Mouse (Mus musculus) testis, postnatal 10 days (tissue): ENCODE data around the gene Zfp53.

ENCODE experiments used
- DNase-seq: peaks from one replicate; pipeline ENCODE4 v3.0.0; 2021; ENCODE audit warnings: low spot score

Zfp53 gene

DNA sequence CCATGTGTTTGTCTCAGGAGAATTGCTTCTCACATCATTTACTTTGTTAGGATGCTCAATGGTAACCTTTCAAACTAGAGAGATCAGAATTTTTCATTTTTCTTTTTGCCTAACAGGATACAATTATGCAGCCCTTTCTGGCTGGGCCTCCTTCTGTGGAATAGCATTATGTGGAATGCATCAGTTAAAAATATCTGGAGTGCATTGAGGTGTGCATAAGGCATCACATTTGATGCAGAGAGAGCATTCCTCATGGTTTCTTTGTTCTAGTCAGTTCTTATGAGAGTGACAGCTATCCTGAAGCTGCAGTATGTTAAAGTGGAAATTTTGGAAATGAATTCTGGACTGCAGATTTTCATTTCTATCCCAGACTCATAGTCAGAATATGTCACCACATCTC lies 37.5 kb downstream of the Zfp53 start:
- DNase-seq: no peak

DNA sequence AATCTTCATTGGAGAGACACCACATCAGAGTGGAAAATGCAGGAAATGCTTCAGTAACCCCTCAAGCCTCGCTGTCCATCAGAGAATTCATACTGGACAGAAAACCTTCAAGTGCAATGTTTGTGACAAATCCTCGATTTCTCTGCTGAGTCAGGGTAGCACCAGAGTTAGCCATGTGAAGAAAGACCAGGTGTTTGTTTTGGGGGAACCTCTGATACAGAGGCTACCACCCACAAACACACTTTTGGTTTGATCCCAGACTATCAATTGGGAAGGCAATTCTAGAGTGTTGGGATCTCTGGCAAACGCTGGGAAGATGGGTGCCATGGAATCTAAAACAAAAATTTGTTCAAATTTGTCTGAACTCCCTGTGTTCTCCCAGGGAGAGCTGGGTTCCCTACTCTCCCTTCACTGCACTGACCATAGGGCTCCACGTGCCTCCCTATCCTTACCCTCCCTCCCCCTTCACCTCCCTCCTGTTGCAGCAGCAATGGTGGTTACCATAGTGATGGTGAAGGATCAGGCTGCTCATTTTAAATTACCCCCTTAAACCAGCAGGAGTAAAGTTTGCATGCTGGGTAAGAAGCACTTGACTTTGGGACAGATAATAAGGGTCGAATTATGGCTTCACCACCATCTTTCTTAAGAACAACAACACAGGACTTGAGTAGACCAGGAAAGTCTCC lies 42.0 kb downstream of the Zfp53 start:
- DNase-seq: no peak

DNA sequence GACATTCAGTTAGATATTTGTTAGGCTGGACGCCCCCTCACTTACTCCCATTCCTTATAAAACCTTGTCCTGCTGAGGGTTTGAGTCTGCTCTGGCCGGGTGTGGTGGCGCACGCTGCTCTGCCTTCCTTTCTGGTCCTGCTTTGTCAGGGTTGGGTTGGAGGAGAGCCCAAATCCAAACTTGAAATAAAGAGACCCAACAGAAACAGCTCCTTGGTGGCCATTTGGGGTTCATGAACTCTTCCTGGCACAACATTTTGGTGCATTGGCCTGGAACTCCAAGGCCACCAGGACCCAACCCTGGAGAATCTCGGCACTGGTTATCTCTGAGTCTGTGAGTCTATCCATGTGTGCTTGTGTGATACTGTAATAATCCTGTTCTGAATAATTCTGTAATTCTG lies 42.8 kb downstream of the Zfp53 start:
- DNase-seq: peak; percentile 52

DNA sequence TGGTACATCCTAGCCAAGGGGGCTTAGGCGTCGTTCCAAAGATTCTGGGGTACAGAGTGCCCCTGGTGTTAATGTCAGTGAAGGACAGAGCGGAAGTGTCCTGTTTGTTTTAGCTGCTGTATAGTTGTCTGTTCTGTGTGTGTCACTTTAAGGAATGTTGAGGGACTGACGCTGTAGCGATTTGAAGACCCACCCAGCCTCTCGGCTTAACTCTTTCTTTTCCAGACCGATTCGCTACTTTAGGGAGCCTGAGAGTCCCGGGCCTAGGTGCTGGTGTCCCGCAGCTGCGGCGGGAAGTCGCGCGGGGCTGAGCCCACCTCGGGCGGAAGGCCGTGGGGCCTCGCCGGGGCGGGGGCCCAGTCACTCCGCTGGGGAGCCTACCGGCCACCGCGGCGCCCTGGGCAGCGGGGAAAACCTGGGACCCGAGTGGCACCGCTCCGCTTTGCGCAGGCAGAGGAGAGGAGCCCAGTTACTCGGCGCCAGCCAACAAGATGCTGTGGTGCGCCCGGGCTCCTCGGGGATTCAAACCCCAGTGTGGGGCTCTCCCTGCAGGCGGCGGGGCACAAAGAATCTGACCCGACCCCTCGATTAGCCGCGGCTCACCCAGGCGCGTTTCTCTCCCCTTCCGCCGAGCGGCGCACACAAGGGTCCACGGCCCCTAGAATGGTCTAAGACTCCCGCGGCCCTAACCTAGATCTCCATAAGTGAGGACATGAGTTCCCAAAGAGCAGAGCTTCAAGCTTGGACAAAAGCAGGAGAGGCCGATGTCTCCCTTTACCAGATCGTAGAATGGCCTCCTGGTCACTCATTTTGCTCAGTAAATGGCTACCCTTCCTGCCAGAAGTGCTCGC lies 43.5 kb downstream of the Zfp53 start:
- DNase-seq: peak; percentile 81

DNA sequence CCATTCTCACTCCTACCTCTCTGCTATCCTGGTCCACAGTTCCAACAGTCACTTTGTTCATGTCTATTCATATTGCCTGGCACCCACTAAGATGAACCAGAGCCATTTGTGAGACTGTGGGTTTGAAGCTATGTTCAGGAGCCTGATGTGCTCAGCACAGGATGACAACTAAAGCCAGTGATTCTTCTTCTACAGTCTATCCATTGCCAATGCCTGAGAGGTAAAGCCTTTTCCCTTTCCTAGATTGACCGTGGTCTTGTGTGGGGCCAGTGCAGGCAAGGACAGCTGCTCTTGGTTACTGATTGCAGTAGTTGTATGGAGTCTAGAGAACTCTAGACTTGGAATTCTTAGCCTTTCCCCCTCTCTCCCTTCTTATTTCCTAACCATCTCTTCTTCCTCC lies 45.2 kb downstream of the Zfp53 start:
- DNase-seq: no peak

DNA sequence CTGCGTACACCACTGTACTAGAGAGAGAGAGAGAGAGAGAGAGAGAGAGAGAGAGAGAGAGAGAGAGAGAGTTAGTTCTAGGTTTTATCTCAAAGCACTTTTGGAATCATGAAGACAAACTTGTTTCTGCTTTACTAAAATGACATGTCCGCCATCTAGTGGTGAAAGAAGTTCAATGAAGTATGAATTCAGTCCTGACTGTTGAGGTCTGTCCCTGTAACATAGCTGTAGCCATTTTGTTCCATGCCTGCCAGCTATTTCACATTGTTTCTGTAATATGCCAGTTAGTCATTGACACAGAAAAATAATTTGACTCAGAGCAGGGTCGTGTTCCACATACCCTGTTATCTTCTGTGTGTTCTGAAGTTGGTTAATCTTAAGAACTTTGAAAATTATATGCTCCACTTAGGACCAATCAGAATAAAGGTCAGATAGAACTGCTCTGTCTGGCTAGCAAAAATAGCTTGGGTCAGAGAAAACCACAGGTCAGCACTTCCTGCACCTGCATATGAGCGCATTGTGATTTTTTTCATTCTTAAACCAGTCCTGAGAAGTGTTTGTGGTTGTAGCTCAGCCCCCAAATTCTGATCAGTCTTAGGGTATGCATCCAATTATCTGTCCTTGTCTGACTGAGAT lies 45.8 kb downstream of the Zfp53 start:
- no peak for DNase-seq

DNA sequence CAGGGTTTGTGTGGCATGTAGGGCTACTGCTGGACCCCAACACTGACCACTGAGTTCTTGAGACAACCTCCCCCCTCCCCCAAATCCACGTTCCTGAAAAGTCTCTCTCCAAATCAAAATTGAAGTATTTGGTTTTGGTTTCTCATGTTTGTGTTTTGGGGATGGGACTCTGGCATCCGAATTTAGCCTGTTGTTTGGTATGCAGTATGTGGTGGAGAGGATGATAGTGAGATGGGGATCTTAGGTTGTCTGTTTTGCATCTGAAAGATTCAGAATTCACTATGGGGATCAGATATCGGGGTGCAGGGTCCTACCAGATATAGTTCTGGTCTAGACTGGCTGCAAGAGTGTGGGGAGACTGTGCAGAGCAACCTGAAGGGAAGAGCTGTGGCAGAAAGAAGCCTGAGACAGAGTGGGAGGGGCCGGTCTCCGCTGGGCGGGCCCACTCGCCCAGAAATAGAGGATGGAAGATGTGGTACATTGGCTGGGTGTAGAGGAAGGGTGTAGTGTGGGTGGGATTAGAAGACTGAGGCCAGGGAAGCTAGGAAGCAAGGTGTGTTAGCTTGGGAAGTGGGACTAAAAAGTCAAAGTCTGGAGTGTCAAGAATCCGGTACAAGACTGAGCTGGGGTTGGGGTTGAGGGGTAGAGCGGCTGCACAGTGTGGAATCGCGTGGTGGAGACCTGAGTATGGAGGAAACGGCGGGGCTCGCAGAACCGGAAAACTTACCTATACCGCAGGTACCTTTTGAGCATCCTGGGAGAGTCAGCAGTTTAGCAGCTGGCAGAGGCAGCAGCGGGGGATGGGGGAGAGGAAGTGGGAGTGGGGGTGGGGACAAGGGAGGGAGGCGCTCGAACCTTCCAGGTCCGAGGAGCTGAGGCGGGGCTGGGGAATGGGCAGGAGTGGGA lies 46.6 kb downstream of the Zfp53 start, which contains the start of gene Zfp52:
Gene Zfp52, plus strand, starts transcription at position 444 of the 906 bp plus-strand sequence.
- DNase-seq: peak; percentile 73

DNA sequence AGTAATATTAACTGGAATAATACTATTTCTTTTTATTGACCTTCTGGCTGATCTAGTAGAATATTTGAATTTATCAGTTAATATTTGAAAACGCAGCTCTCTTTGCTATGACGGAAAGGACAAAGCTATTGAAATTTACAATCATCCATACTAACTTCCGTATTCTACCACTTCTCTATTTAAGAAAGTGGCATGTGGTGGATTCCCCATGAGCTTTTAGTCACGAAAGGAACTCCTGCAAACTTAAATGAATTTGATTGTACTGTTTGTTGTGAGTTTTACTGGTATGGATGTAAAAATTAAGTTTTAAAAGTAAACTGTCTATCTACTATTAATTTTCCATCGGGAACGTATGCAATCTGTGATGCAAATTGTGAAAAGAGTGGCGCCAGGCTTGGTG lies 47.3 kb downstream of the Zfp53 start:
- DNase-seq: no peak

DNA sequence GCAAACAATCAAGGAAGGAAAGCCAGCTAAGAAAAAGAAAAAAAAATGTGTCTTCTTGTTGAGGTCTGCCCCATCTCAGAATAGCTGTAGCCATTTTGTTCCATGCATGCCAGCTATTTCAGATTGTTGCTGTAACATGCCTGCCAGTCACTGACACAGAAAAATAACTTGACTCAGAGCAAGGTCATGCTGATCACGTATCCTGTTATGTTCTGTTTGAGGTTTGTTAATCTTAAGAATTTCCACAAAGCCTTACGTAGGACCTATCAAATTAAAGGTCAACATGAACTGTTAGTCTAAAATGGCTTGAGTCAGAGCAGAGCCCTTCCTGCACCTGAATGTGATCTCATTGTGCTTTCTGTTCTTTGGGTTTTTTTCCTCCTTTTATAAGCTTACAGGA lies 47.9 kb downstream of the Zfp53 start:
- DNase-seq: no peak

DNA sequence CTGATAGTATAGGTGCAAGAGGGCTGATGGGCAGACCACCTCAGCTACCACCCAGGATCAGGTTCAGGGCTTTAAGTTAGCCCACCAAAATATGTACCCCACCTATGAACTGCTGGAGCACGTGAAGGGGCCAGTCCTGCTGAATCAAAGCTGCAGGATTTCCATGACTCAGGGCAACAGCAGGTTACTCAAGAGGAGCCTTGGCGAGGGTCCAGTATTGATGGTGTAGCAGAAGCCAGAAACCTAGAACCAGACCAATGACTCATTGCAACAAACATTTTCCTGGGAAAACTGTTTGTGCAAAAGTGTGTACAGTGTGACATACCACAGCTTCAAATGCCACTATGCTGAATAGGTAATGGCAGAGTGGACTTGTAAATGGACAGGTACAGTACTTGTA lies 69.0 kb downstream of the Zfp53 start:
- DNase-seq: no peak
